Mouse (Mus musculus): ENCODE measurements at regions not wholly inside any gene's neighbourhood (a gene's known extent, or its start where the extent isn't known, plus 50 kb on each side); places are given as distances from the start of the nearest gene placed in this dataset.

DNA sequence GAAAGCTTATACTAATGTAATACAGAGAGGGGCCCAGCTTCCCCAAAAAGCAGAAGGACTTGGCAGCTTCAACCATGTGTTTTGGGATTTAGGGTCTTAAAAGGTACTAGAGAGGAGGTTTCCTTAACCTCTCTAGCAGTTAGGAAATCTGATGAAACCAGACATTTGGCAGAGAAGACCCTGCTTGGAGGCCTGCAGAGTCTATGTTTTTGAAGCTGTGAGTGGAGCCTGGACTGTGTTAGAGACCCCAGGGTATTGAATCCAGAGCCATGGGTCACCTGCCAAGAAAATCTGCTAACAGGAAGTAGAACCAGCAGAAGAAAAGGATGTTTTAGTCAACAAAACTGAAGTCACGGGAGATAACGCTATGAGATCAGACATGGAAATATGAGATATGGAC is 551.2 kb upstream of the Impad1 start:
- TF ChIP-seq CTCF (IDR thresholded peaks at IDR 0.05; ENCODE audit: low read depth) (no peak), EP300 (IDR thresholded peaks at IDR 0.05; ENCODE audit: low read depth) (no peak)

Measured in liver, embryonic 14.5 days (tissue).